Mouse (Mus musculus) cerebellum, adult (tissue): Measurements from ENCODE around the gene Cemip2.
A peak's percentile ranks its signal among the peaks of the same experiment; 100 is the strongest.
"Not testable (repeated sequence)": the region's sequence is repeated elsewhere in the genome, so short reads cannot be mapped to it uniquely, and the experiment has no call there.

ENCODE experiments used
- ATAC-seq: cut with Nextera tagmentation; 2 replicates; pipeline ENCODE4 v1.9.2; 2017; ENCODE audit warnings: mild to moderate bottlenecking, moderate library complexity, mixed read lengths; ENCODE audit not compliant: insufficient number of reproducible peaks, low FRiP score, low TSS enrichment

Gene Cemip2

GRCm38 (mm10) chr19:21862289-21862990, 84.3 kb downstream of the Cemip2 start:
- ATAC-seq = no peak

DNA sequence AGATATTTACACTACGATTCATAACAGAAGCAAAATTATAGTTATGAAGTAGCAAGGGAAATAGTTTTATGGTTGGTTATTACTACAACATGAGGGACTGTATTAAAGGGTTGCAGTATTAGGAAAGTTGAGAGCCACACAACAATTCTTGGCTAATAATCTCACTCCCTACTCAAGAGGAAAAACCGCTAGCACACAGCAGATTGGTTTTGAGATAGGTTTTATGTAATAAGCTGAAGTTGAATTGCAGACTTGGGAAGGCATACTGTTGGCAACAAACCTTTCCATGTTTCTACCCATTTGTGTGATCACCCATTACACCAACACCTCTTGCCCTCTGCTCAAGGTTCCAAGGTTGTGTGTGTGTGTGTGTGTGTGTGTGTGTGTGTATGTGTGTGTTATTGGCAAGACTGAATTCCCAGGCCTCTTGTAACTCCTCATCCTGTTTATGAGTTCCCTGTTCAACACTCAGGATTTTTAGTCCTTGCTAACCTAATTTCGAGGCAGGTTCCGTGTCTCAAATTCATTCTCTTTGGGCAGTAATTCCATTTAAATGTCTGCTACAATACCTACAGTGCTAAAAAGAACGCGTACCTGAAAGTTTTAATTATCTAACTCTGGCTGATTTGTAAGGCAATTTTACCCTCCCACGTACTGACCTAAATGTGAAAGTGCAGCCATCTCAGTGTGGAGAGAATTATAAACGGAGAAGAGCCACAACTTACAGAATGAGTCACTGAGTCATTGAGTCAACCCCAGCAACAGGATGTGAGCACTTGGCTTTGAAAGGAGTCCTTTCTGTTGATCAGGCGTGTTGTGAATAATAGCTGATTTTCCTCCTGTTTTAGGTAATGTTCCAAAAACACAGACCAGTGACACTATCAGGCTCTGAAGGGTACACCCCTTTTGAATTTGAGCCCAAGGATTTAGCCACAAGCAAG, 85.1 kb downstream of the Cemip2 start:
- no peak for ATAC-seq

- ATAC-seq = no peak
Measured at GRCm38 (mm10) chr19:21865242-21866055, 87.3 kb downstream of the Cemip2 start.

- ATAC-seq = no peak
Measured at GRCm38 (mm10) chr19:21866094-21866493, 88.0 kb downstream of the Cemip2 start.

- ATAC-seq = not testable (repeated sequence)
Measured at GRCm38 (mm10) chr19:21866756-21867155, 88.6 kb downstream of the Cemip2 start.

DNA sequence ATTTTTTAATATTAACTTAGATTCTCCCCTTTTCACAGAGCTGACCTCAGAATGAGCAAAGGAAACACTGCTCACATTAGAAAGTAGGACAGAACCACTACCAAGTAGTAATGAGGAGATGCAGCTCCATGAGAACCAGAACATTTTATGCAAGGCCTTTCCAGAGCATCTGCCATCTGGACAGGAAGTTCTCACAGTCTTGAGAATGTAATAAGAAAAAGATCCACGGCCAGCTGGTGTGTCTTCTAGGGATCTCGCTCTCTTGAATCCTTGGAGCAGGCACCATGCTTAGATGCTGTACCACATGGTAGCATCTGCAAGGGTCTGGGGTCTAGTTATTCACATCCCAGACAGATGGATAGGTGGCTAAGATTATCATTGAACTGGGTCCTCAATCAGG, 90.3 kb downstream of the Cemip2 start:
- no peak for ATAC-seq

DNA sequence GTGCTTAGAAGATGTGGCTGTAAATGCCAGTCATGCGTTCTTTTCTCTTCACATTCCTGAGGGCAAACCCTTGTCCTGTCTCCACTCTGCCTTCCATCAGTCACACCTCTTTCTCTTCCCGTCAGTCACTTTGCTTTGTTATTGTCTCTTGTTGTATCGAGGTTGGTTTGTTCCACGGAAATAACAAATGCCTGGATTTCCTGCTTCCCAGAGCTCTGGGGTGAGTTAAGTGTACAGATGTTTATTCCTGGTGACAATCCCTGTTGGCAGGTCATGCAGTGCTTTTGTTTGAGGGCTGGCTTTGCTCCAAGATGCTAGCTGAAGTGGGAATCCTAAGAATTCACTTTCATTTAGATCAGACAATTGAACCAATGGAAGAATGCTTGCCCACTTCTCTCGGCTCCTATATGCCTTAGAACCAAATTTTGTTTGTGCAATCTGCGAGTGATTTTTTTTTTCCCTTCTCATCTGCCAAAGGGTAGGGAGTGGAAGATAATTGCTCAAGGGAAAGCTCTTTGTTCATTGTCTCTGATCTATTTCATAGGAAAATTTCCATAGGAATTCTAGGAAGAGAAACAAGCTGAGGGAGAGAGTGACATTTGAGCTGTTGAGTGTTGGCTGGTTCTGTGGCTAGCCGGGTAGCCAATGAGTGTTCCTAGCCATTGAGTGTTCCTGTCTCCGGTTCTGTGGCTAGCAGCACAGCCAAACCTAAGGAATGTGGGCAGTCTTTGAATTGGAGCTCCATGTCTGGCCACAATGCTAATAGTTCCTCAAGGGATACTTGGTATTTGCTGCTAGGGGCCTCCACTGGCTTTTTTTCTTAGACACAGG, 104.2 kb downstream of the Cemip2 start:
- no peak for ATAC-seq

DNA sequence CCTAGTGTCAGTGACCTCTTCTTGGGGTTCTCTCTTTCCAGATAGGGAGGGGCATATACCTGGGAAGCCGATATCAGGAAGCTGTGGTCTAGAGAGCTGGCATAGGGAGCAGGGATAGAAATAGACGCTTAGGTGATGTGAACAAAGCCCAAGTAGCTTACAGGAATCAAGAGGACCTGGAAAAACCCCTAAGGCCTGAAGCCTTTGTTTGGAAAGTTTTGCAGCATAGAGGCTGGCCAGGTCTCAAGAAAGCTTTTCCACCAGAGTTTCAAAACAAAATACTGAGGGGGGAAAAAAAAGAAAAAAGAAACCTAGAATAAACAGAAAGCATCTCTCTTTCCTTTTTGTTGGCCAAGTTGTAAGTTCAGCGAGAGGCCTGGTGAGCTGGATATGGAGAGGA, 104.9 kb downstream of the Cemip2 start:
- ATAC-seq = no peak

DNA sequence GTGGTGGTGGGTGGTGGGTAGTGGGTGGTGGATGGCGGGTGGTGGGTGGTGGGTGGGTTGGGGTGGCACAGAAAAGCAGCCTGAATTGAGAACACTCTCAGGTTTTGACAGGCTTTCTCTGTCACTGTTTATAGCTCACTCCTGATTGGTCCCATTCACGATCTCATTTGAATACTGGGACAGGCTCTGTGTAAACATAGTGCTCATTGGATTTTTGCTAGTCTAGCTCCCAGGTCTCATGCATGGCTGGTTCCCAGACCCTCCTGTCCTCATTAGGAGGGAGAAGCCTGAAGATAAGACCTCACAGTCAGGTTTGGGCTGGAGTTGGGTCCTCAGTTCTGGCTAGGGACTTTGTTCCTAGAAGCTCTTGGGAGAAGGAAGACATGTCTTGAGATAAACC, 105.8 kb downstream of the Cemip2 start:
- ATAC-seq = no peak

- ATAC-seq = peak; percentile 52; the same call in 1 of the 2 replicates
Measured at GRCm38 (mm10) chr19:21884385-21884784, 106.2 kb downstream of the Cemip2 start.

DNA sequence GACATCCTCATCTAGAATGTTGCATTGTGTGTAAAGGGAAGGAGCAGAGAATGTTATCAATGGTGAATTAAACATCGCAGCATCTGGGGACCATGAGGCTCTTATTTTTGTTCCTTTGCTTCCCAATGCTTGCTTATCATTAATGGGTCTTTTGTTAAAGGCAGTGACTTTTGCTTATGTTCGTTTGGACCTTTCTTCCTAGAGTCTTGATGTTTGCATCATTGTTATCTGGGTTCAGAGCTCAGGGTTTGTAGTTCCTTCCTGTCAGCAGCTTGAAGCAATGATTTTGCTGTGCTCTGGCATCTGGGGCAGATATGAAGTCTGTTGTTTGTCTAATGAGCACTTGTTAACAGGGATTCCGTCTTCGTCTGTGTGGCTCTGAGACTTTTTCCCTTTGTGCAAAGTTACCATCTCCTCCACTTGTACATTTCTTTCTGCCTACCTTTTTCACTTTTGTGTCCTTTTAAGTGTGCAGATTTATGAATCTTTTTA, 108.1 kb downstream of the Cemip2 start:
- ATAC-seq = no peak

GRCm38 (mm10) chr19:21890699-21891098, 112.6 kb downstream of the Cemip2 start:
- ATAC-seq = no peak

DNA sequence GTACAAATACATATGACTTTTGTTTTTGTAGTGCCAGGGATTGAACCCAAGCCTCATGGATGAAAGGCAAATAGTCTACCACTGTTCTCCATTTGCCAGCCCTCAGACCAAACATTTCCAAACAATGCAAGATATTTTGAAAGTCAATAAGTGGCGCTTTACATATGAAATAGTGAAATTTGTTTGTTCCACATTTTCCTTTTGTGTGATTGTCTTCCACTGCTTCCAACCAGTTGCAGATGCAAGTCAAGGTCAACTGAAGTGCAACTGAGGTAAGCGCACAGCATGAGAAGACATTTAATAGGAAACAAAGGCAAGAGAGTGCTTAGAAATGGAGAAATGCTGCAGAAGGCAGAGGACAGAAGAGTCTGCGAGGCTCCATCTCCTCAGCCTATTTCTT, 116.7 kb downstream of the Cemip2 start:
- ATAC-seq = no peak

- no peak for ATAC-seq
Measured at GRCm38 (mm10) chr19:21895540-21895939, 117.4 kb downstream of the Cemip2 start.

- no peak for ATAC-seq
Measured at GRCm38 (mm10) chr19:21897122-21897827, 119.1 kb downstream of the Cemip2 start.

DNA sequence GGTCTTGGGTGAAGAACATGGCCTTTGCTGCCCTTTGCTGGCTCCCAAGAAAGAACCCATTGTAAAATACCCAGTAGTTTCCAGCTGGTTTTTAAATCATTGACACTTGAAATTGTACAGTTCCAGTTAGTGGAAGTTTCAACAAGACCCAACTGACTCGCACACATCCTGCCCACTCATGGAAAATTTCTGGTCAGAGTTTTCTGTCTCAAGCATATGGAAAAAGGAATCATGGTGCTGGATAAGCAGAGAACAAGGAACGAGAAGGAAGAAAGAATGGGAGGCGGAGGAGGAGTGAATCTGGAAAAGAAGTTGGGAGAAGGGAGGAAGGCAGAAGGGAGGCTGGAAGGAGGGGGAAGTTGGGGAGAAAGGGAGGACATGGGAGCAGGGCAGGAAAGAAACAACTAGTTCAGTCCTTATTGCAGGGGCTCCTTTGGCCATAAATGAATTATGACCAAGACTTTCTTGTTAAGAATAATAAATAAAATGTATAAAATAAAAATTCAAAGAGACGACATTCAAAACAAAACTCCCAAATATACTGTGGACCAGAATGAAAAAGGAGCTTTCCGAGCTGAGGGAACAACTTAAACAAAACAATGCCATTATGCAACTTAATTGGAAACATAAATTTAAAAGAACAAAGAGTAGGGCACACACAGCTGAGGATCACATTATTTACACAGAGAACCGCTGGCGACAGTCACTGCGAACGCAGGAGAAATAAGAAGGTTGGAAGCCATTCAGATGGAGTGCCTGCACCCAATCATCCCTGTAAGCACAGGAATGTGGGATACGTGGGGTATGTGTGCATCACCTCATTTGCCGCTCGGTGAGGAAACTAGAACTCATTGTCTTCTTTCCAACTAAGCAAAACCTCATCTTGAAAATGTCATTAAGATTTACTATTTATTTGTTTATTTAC, 120.1 kb downstream of the Cemip2 start:
- ATAC-seq = no peak
